Comparison of ENCODE assay signal across 21 mouse cellular contexts in the genomic region with DNA sequence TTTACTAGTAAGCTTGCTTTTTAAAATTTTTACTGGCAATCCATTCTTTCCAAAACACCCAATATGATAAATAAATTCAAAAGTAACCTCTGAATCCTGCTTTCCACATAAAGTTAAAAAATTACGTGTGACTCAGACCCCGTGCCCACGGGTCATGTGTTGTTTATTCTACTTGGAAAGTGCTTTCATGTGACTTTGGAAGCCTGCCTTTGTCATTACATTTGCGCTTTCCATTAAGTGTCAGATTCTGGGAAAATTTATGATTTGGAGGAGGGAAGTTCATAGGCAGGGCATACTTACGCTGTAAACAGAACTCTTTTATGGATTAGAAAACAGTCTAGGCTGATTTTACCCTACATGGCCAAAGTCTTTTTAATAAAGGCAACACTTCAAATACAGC.
DNase-seq lines count a peak whose midpoint lies in the region; ATAC-seq lines count a peak whose summit lies in the region.
"Had no signal": no experiment of that assay in that cellular context is flagged by ENCODE, and none has a peak within 500 bp of the region (broad histone marks: within the 10 kb centered on the region; RNA-seq: fewer than 3 reads in every experiment).

No protein-coding gene starts in this region.

- H3K9me3 ChIP-seq in forebrain, embryonic 14.5 days (replicated peaks; ENCODE audit: control insufficient read depth, low read length), result no peaks in the 10 kb centered on the region
- H3K9me3 ChIP-seq: embryonic facial prominence, embryonic 12.5 days; forebrain, embryonic 12.5 days; hindbrain, embryonic 12.5 days; limb, embryonic 13.5 days; liver, embryonic 12.5 days; midbrain, embryonic 10.5 days; neural tube, embryonic 15.5 days; stomach, embryonic 15.5 days had no signal

- peak; percentile 4 for DNase-seq in embryo, embryonic 10.5 days (ENCODE audit: low spot score)
- no peak for DNase-seq in embryo, embryonic 10 days (ENCODE audit: low spot score)
- DNase-seq in kidney, postnatal 14 days, result peak; percentile 22
- no peak for DNase-seq in kidney, adult 11 months
- DNase-seq in 3T3-L1 (ENCODE audit: low read depth, low spot score), result peak; percentile 69
- peak; percentile 10 to 27 for DNase-seq in lung, postnatal 4 days
- DNase-seq in forebrain, embryonic 14.5 days (ENCODE audit: low spot score), result no peak
- DNase-seq: adrenal gland, postnatal 36 days; cerebellum, adult 9-10 months; thymus, postnatal 36 days had no signal

- no peaks in the 10 kb centered on the region for H3K27me3 ChIP-seq in forebrain, embryonic 14.5 days (replicated peaks; ENCODE audit: control insufficient read depth, insufficient read depth, low read length)
- H3K27me3 ChIP-seq: embryonic facial prominence, embryonic 12.5 days; forebrain, embryonic 12.5 days; hindbrain, embryonic 12.5 days; limb, embryonic 13.5 days; liver, embryonic 12.5 days; neural tube, embryonic 15.5 days; Patski; stomach, embryonic 15.5 days had no signal

- H3K4me3 ChIP-seq in forebrain, embryonic 14.5 days (ENCODE audit: low read depth, low read length), result no peak overlapping the region
- H3K4me3 ChIP-seq: embryonic facial prominence, embryonic 12.5 days; forebrain, embryonic 12.5 days; hindbrain, embryonic 12.5 days; limb, embryonic 13.5 days; liver, embryonic 12.5 days; midbrain, embryonic 10.5 days; neural tube, embryonic 15.5 days; stomach, embryonic 15.5 days had no signal

- WGBS in forebrain, embryonic 14.5 days, result 93% methylated on average over 5 of the region's 5 CpGs

- H3K9ac ChIP-seq in forebrain, embryonic 14.5 days (ENCODE audit: low read length), result no peak overlapping the region
- H3K9ac ChIP-seq: embryonic facial prominence, embryonic 12.5 days; forebrain, embryonic 12.5 days; hindbrain, embryonic 12.5 days; limb, embryonic 13.5 days; liver, embryonic 12.5 days; neural tube, embryonic 15.5 days; stomach, embryonic 15.5 days had no signal

- no peak for ATAC-seq in forebrain, embryonic 14.5 days
- ATAC-seq: CD4-positive, CD25-positive, alpha-beta regulatory T cell, adult 4 months; liver, embryonic 12.5 days; Patski had no signal

- no peak overlapping the region for H3K4me2 ChIP-seq in forebrain, embryonic 14.5 days (ENCODE audit: low read length)
- H3K4me2 ChIP-seq: embryonic facial prominence, embryonic 12.5 days; forebrain, embryonic 12.5 days; hindbrain, embryonic 12.5 days; limb, embryonic 13.5 days; liver, embryonic 12.5 days; neural tube, embryonic 15.5 days; stomach, embryonic 15.5 days had no signal

- H3K4me1 ChIP-seq in forebrain, embryonic 14.5 days (ENCODE audit: control insufficient read depth, insufficient read depth, low read length), result no peaks in the 10 kb centered on the region
- H3K4me1 ChIP-seq: embryonic facial prominence, embryonic 12.5 days; forebrain, embryonic 12.5 days; hindbrain, embryonic 12.5 days; limb, embryonic 13.5 days; liver, embryonic 12.5 days; midbrain, embryonic 10.5 days; neural tube, embryonic 15.5 days; stomach, embryonic 15.5 days had no signal

- no peaks in the 10 kb centered on the region for H3K36me3 ChIP-seq in forebrain, embryonic 14.5 days (ENCODE audit: control insufficient read depth, insufficient read depth, low read length)
- H3K36me3 ChIP-seq: embryonic facial prominence, embryonic 12.5 days; forebrain, embryonic 12.5 days; hindbrain, embryonic 12.5 days; limb, embryonic 13.5 days; liver, embryonic 12.5 days; midbrain, embryonic 10.5 days; neural tube, embryonic 15.5 days; stomach, embryonic 15.5 days had no signal

- H3K27ac ChIP-seq in forebrain, embryonic 14.5 days (ENCODE audit: low read depth, low read length), result no peak overlapping the region
- H3K27ac ChIP-seq: embryonic facial prominence, embryonic 12.5 days; forebrain, embryonic 12.5 days; hindbrain, embryonic 12.5 days; limb, embryonic 13.5 days; liver, embryonic 12.5 days; macrophage; midbrain, embryonic 10.5 days; neural tube, embryonic 15.5 days; stomach, embryonic 15.5 days had no signal

Comparison
In these comparisons a context has a peak if more than half of its experiments do, and no peak if none do; other contexts are left out.
1. DNase-seq: peak in embryo, embryonic 10.5 days (single experiment), kidney, postnatal 14 days (single experiment), 3T3-L1 (single experiment) and lung, postnatal 4 days (2 of 2); none in embryo, embryonic 10 days (single experiment), kidney, adult 11 months (single experiment) and forebrain, embryonic 14.5 days (single experiment).